ENCODE assay signal across 13 mouse cellular contexts in genomic region chr10:42984886-42985285, GRCm38 (mm10).
"Had no signal": no experiment of that assay in that cellular context is flagged by ENCODE, and none has a peak within 500 bp of the region (broad histone marks: within the 10 kb centered on the region; RNA-seq: fewer than 3 reads in every experiment).

No protein-coding gene starts in this region.

- H3K4me1 ChIP-seq: liver, embryonic 12.5 days had no signal

- DNase-seq: kidney, adult 2 months; kidney, postnatal 14 days; lung, embryonic 14.5 days; lung, postnatal 10 days; lung, postnatal 4 days; right cerebral cortex, adult 18-20 months; right cerebral cortex, postnatal 25 days; thymus, postnatal 4 days had no signal

- H3K27ac ChIP-seq: kidney, embryonic 15.5 days; limb, embryonic 15.5 days; liver, embryonic 12.5 days; neural tube, embryonic 15.5 days had no signal

- H3K36me3 ChIP-seq: kidney, embryonic 15.5 days; limb, embryonic 15.5 days; liver, embryonic 12.5 days; midbrain, embryonic 10.5 days; neural tube, embryonic 15.5 days had no signal

- H3K27me3 ChIP-seq: limb, embryonic 15.5 days; neural tube, embryonic 15.5 days had no signal

- H3K4me3 ChIP-seq: kidney, embryonic 15.5 days; limb, embryonic 15.5 days; liver, embryonic 12.5 days; midbrain, embryonic 10.5 days; neural tube, embryonic 15.5 days had no signal
